Mouse (Mus musculus): ENCODE results near the gene Axin2. TPM values are rescaled to one million over a fixed set of nuclear protein-coding genes. Genes with fewer than 3 reads are reported as not detected.

Gene Axin2
- polyA plus RNA-seq, 1 experiment from 2014 or later = 7.8 TPM

DNA sequence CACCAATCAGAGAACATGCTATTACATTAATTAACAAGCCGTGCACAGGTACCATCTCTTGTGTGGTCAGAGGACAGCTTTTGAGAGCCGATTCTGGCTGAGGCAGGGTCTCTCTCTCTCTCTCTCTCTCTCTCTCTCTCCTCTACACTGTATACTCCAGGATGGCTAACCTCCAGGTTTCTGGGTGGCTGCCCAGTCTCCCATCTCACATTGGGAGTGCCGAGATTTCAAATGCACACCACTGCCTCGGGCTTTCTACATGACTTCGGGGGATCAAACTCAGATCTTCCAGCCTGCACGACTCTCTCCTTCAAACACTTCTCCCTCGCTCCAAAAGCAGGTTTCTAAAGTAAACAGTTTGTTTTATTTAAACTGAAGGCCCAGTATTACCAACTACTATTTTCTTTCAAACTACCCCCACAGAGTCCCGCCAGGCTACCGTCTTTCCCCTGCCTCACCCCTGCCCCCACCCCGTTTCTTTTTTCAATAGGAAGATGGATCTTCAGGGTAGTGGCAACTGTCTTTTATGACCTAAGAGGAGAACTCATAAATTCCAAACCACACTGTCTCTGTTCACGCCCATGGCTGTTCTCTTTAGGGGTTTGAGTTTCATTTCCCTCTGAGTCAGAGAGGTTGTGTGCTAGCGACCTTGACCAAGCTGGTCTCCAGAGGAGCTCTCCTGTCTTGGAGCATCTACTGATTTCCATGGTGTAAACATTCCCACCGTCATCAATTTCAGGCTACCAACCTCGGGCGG, 43.5 kb downstream of the Axin2 start:
- DNase-seq (ENCODE audit: low spot score) = no peak
- no peaks in the 10 kb centered on the region for H3K27me3 ChIP-seq (replicated peaks; ENCODE audit: control insufficient read depth, insufficient read depth, low read length)
- WGBS = 80% methylated on average over 15 of the region's 15 CpGs

DNA sequence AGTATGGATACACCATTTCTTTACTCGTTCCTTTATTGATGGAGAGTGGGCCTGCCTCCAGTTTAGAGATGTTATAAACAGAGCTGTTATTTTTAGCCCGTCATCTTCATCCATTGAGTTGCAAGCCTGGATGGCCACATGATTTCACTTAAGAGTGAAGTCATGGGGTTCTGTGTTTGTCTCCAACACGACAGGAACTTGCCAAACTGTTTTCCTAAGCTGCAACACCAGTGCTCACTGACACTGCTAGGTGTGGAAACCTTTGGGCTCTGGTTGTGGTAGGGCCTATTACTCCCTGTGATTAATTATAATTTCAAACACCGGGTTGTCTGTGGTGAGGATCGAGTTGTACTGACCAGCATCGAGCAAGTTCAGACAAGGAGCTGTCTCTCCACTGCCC, 45.6 kb downstream of the Axin2 start:
- peaks cover 5% of the 10 kb centered on the region; the same call in 1 of the 2 replicates for H3K4me1 ChIP-seq (ENCODE audit: control insufficient read depth, insufficient read depth, low read length)
- H3K36me3 ChIP-seq (ENCODE audit: control insufficient read depth, insufficient read depth, low read length) = no peaks in the 10 kb centered on the region
- WGBS = 73% methylated on average over 6 of the region's 6 CpGs
- no peak overlapping the region for H3K4me2 ChIP-seq (ENCODE audit: low read length)
- no peak overlapping the region for H3K27ac ChIP-seq (ENCODE audit: low read depth, low read length)
- ATAC-seq (no peak), DNase-seq (ENCODE audit: low spot score) (no peak)
- no peak overlapping the region for H3K4me3 ChIP-seq (ENCODE audit: low read depth, low read length)
- no peak overlapping the region for H3K9ac ChIP-seq (ENCODE audit: low read length)
- H3K9me3 ChIP-seq (replicated peaks; ENCODE audit: control insufficient read depth, low read length) = no peaks in the 10 kb centered on the region; the same call in 1 of the 2 replicates
- H3K27me3 ChIP-seq (replicated peaks; ENCODE audit: control insufficient read depth, insufficient read depth, low read length) = no peaks in the 10 kb centered on the region

More for the DNA sequence above, 43.5 kb downstream of the Axin2 start:
- H3K27ac ChIP-seq (ENCODE audit: low read depth, low read length) = no peak overlapping the region
- H3K4me2 ChIP-seq (ENCODE audit: low read length) = no peak overlapping the region
- H3K4me1 ChIP-seq (ENCODE audit: control insufficient read depth, insufficient read depth, low read length) = peaks cover 5% of the 10 kb centered on the region; the same call in 1 of the 2 replicates
- ATAC-seq = no peak
- no peak overlapping the region for H3K9ac ChIP-seq (ENCODE audit: low read length)
- H3K9me3 ChIP-seq (replicated peaks; ENCODE audit: control insufficient read depth, low read length) = no peaks in the 10 kb centered on the region
- no peak overlapping the region for H3K4me3 ChIP-seq (ENCODE audit: low read depth, low read length)
- no peaks in the 10 kb centered on the region for H3K36me3 ChIP-seq (ENCODE audit: control insufficient read depth, insufficient read depth, low read length)

GRCm38 (mm10) chr11:108973459-108973858, 53.3 kb downstream of the Axin2 start:
- H3K27me3 ChIP-seq (replicated peaks; ENCODE audit: control insufficient read depth, insufficient read depth, low read length) = no peaks in the 10 kb centered on the region
- H3K4me1 ChIP-seq (ENCODE audit: control insufficient read depth, insufficient read depth, low read length) = no peaks in the 10 kb centered on the region
- no peak overlapping the region for H3K4me3 ChIP-seq (ENCODE audit: low read depth, low read length)
- no peaks in the 10 kb centered on the region for H3K36me3 ChIP-seq (ENCODE audit: control insufficient read depth, insufficient read depth, low read length)
- ATAC-seq = no peak
- no peak overlapping the region for H3K4me2 ChIP-seq (ENCODE audit: low read length)
- no peaks in the 10 kb centered on the region; the same call in 1 of the 2 replicates for H3K9me3 ChIP-seq (replicated peaks; ENCODE audit: control insufficient read depth, low read length)
- H3K27ac ChIP-seq (ENCODE audit: low read depth, low read length) = no peak overlapping the region
- DNase-seq (ENCODE audit: low spot score) = no peak
- 58% methylated on average over 4 of the region's 4 CpGs for WGBS
- H3K9ac ChIP-seq (ENCODE audit: low read length) = no peak overlapping the region

GRCm38 (mm10) chr11:108973866-108974265, 53.7 kb downstream of the Axin2 start:
- H3K36me3 ChIP-seq (ENCODE audit: control insufficient read depth, insufficient read depth, low read length) = no peaks in the 10 kb centered on the region
- H3K9ac ChIP-seq (ENCODE audit: low read length) = no peak overlapping the region
- 64% methylated on average over 5 of the region's 5 CpGs for WGBS
- DNase-seq (ENCODE audit: low spot score) (no peak), ATAC-seq (no peak)
- H3K4me3 ChIP-seq (ENCODE audit: low read depth, low read length) = no peak overlapping the region
- H3K4me2 ChIP-seq (ENCODE audit: low read length) = no peak overlapping the region
- H3K27me3 ChIP-seq (replicated peaks; ENCODE audit: control insufficient read depth, insufficient read depth, low read length) = no peaks in the 10 kb centered on the region
- no peaks in the 10 kb centered on the region; the same call in 1 of the 2 replicates for H3K9me3 ChIP-seq (replicated peaks; ENCODE audit: control insufficient read depth, low read length)
- H3K4me1 ChIP-seq (ENCODE audit: control insufficient read depth, insufficient read depth, low read length) = no peaks in the 10 kb centered on the region
- no peak overlapping the region for H3K27ac ChIP-seq (ENCODE audit: low read depth, low read length)

DNA sequence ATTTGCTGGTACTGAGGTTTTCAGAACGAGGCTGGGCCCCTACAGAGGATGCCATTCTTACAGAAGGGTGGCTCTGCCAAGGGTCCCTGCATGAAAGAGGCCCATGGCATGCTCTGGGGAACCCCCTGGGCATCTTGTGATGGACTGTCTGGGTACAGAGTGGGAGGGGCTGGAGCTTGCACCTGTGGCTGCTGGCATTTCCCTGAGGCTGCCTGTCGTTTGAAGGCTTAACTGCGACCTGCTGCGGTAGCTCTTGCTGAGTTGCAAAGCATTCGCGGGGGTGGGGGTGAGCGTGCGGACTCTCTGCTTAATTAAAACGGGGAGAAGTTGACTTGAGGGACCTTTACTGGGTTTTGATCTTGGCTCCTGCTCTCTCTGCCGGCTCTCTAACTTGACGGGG, 55.4 kb downstream of the Axin2 start:
- Histone ChIP-seq H3K9me3 (replicated peaks; ENCODE audit: control insufficient read depth, low read length) (no peaks in the 10 kb centered on the region; the same call in 1 of the 2 replicates), H3K4me3 (ENCODE audit: low read depth, low read length) (no peak overlapping the region), H3K9ac (ENCODE audit: low read length) (no peak overlapping the region), H3K27me3 (replicated peaks; ENCODE audit: control insufficient read depth, insufficient read depth, low read length) (no peaks in the 10 kb centered on the region), H3K4me1 (ENCODE audit: control insufficient read depth, insufficient read depth, low read length) (no peaks in the 10 kb centered on the region), H3K36me3 (ENCODE audit: control insufficient read depth, insufficient read depth, low read length) (no peaks in the 10 kb centered on the region), H3K27ac (ENCODE audit: low read depth, low read length) (no peak overlapping the region), H3K4me2 (ENCODE audit: low read length) (no peak overlapping the region)
- DNase-seq (ENCODE audit: low spot score) (peak; percentile 22), ATAC-seq (no peak)
- 12% methylated on average over 11 of the region's 11 CpGs for WGBS

GRCm38 (mm10) chr11:108980530-108980929, 60.4 kb downstream of the Axin2 start:
- DNase-seq (ENCODE audit: low spot score) (peak; percentile 23), ATAC-seq (no peak)
- Histone ChIP-seq H3K4me1 (ENCODE audit: control insufficient read depth, insufficient read depth, low read length) (no peaks in the 10 kb centered on the region), H3K27ac (ENCODE audit: low read depth, low read length) (no peak overlapping the region), H3K4me3 (ENCODE audit: low read depth, low read length) (no peak overlapping the region), H3K36me3 (ENCODE audit: control insufficient read depth, insufficient read depth, low read length) (no peaks in the 10 kb centered on the region), H3K9me3 (replicated peaks; ENCODE audit: control insufficient read depth, low read length) (no peaks in the 10 kb centered on the region), H3K27me3 (replicated peaks; ENCODE audit: control insufficient read depth, insufficient read depth, low read length) (no peaks in the 10 kb centered on the region), H3K9ac (ENCODE audit: low read length) (no peak overlapping the region), H3K4me2 (ENCODE audit: low read length) (no peak overlapping the region)
- WGBS = 91% methylated on average over 12 of the region's 12 CpGs

DNA sequence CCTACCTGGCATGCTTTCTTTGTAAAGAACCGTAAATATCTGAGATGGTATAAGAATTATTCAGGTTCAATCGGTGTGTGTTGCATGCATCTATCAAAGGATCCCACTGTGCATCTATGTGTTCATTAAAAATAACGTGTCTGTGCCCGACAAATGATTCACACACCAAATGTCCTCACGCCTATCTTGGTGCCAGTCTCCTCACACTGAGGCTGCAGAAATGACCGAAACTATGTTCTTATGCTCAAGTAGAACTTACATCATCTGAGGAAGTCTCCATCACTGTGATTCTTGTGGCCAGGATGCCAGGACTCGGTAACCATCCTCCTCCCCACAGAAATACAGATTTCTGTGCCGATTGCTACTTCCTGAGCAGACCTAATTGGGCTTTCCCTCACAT, 60.9 kb downstream of the Axin2 start:
- 87% methylated on average over 8 of the region's 8 CpGs for WGBS
- Histone ChIP-seq H3K36me3 (ENCODE audit: control insufficient read depth, insufficient read depth, low read length) (no peaks in the 10 kb centered on the region), H3K9me3 (replicated peaks; ENCODE audit: control insufficient read depth, low read length) (no peaks in the 10 kb centered on the region), H3K4me3 (ENCODE audit: low read depth, low read length) (no peak overlapping the region), H3K27ac (ENCODE audit: low read depth, low read length) (no peak overlapping the region), H3K4me2 (ENCODE audit: low read length) (no peak overlapping the region), H3K27me3 (replicated peaks; ENCODE audit: control insufficient read depth, insufficient read depth, low read length) (no peaks in the 10 kb centered on the region), H3K4me1 (ENCODE audit: control insufficient read depth, insufficient read depth, low read length) (no peaks in the 10 kb centered on the region), H3K9ac (ENCODE audit: low read length) (no peak overlapping the region)
- no peak for DNase-seq (ENCODE audit: low spot score)
- no peak for ATAC-seq

GRCm38 (mm10) chr11:108983409-108984064, 63.4 kb downstream of the Axin2 start:
- H3K27me3 ChIP-seq (replicated peaks; ENCODE audit: control insufficient read depth, insufficient read depth, low read length) = no peaks in the 10 kb centered on the region
- no peak for DNase-seq (ENCODE audit: low spot score)
- H3K4me1 ChIP-seq (ENCODE audit: control insufficient read depth, insufficient read depth, low read length) = no peaks in the 10 kb centered on the region
- WGBS = 73% methylated on average over 7 of the region's 7 CpGs
- no peak overlapping the region for H3K4me2 ChIP-seq (ENCODE audit: low read length)
- no peaks in the 10 kb centered on the region for H3K9me3 ChIP-seq (replicated peaks; ENCODE audit: control insufficient read depth, low read length)
- no peaks in the 10 kb centered on the region for H3K36me3 ChIP-seq (ENCODE audit: control insufficient read depth, insufficient read depth, low read length)
- no peak overlapping the region for H3K9ac ChIP-seq (ENCODE audit: low read length)
- no peak overlapping the region for H3K4me3 ChIP-seq (ENCODE audit: low read depth, low read length)
- H3K27ac ChIP-seq (ENCODE audit: low read depth, low read length) = no peak overlapping the region
- ATAC-seq = no peak
